Mouse (Mus musculus) heart, adult 2 months (tissue): ENCODE results near the gene Tmem44.

Experiments
- CTCF ChIP-seq: fragments of 200-600 bp; IDR thresholded peaks from 2 replicates; pipeline ENCODE4 v1.8.1; 2022; ENCODE audit warnings: antibody characterized with exemption, mild to moderate bottlenecking, moderate library complexity
- POLR2A ChIP-seq: fragments of 200-500 bp; IDR thresholded peaks from 2 replicates; pipeline ENCODE4 v1.6.1; 2011; ENCODE audit warnings: mild to moderate bottlenecking, low read depth, low read length, control low read depth; ENCODE audit not compliant: insufficient read depth

GRCm38 (mm10) chr16:30500223-30500622 is 50.4 kb downstream of the Tmem44 start:
- no peak for TF ChIP-seq CTCF
- no peak for TF ChIP-seq POLR2A
